Mouse (Mus musculus) embryo, embryonic 10.5 days (tissue): ENCODE data around the gene Htatsf1.

ENCODE experiments used
- DNase-seq: peaks from one replicate; pipeline ENCODE4 v3.0.0-alpha.2; 2015; ENCODE audit warnings: low spot score

Htatsf1 gene

GRCm38 (mm10) chrX:57053174-57053992, at the start of gene Htatsf1:
Htatsf1 (plus strand) TSS chrX:57053583.
- DNase-seq = peak; percentile 77

GRCm38 (mm10) chrX:57012891-57013290, 40.5 kb upstream of the Htatsf1 start:
- DNase-seq = no peak

GRCm38 (mm10) chrX:57042774-57043173, 10.6 kb upstream of the Htatsf1 start, which contains the start of gene Brs3:
Brs3 (plus strand) TSS chrX:57043074.
- no peak for DNase-seq

GRCm38 (mm10) chrX:57043869-57044268, 9.5 kb upstream of the Htatsf1 start:
- no peak for DNase-seq

DNA sequence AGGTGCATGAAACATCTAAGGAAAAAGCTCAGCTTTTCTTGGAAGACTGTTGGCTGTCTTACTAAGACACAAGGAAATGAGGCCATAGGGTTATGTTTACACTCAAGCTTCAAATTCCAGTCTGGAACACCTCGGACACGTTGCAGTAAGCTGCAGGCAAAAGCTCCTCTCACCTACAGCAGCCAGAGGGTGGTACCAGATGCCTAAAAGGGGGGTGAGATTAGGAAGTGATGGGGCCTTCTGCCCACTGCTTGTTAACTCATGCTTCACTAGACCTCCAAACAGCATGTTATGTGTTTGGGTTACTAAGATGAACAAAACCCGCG, 572 bp upstream of the Htatsf1 start:
- no peak for DNase-seq

GRCm38 (mm10) chrX:57053993-57054385, 606 bp downstream of the Htatsf1 start:
- no peak for DNase-seq

DNA sequence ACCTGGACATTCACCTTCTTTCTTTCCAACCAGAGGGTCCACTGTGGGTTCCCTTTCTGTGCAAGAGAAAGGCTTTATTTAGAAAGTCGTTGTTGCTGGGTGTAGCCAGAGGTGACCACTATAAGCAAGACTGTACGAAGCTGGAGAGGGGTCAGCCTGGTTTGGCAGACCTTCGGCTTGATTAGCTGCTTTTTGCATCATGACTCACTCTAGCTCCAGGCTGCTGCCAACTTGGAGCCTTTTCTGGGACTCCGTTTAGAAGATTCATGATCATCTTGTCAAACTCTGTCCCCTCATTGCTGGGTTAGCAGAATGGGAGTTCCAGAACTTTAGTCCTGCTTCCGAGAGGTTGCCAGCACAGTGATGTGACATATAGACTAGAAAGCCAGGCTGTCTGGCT, 28.1 kb downstream of the Htatsf1 start:
- no peak for DNase-seq

DNA sequence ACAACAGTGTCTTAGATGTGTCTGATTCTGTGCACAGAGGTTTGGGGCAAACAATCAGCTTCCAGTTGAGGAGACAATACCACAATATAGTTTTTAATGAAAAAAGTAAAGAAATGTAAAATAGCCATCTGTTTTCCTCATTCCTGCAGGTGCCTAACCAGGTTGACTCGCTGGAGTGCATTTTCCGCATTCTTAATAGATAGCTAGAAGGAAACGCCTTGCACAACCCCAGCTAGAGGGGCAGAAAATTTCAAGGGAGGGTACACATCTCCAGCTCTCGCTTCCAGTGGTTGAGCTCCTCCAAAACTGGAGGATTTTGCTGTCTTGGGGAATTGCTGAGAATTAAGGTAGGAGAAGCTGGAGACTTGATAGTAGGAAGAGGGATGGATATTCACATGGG, 34.4 kb downstream of the Htatsf1 start, which contains the start of gene Vgll1:
Gene Vgll1 (plus strand): TSS at position 301 of the 400 bp plus-strand sequence.
- no peak for DNase-seq

DNA sequence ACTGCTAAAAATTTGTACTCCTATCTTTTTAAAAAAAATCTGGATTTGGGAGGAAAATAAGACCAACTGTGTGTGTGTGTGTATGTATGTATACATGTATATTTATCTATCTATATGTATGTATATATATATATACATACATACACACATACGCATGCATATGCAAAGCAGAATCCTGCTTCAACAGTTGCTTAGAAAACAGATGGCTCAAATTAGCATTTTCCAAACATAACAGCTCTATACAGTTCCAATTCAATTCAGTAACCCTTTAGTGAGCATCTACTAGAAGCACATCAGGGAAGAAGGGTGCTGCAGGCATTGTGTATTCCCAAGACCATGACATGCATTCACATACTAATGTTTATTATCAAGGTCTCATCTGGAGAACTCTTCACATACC, 50.0 kb downstream of the Htatsf1 start:
- DNase-seq = no peak

DNA sequence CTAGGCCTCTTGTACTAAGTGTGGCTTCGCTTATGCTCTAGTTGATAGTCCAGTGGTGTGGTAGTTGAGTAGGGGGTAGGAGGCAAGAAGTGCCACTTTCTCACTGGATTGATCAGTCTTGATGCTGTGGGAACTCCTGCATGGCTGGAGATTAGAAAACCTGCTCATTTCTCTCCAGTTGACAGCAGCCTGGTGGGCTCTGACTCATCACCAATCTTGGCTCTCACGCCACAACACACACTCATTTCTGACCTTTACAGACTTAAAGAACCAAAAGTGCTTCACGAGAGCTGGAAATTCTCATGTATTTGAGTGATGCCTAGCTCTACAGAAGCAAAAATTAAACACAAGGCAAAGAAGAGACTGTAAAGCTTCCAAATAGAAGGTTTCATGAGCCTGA, 53.6 kb downstream of the Htatsf1 start:
- no peak for DNase-seq
